Mouse (Mus musculus): ENCODE data around the gene Smarce1. TPM values are rescaled to one million over a fixed set of nuclear protein-coding genes. Genes with fewer than 3 reads are reported as not detected.

The Smarce1 gene
- polyA plus RNA-seq, 1 experiment from 2014 or later = 296 TPM

GRCm38 (mm10) chr11:99177925-99178198 lies 53.0 kb downstream of the Smarce1 start:
- WGBS = 59% methylated on average over 2 of the region's 3 CpGs
- H3K4me1 ChIP-seq = peaks cover 3% of the 10 kb centered on the region; the same call in 1 of the 2 replicates
- H3K4me3 ChIP-seq = no peak overlapping the region
- H3K27me3 ChIP-seq (ENCODE audit: low read depth, poor library complexity, severe bottlenecking) = no peaks in the 10 kb centered on the region
- H3K9me3 ChIP-seq (replicated peaks) = no peaks in the 10 kb centered on the region
- no peak for DNase-seq (ENCODE audit: low spot score)
- no peak overlapping the region for H3K27ac ChIP-seq (replicated peaks)
- no peaks in the 10 kb centered on the region for H3K36me3 ChIP-seq

GRCm38 (mm10) chr11:99177054-99177924 lies 53.5 kb downstream of the Smarce1 start:
- Histone ChIP-seq H3K4me3 (no peak overlapping the region), H3K27me3 (ENCODE audit: low read depth, poor library complexity, severe bottlenecking) (no peaks in the 10 kb centered on the region), H3K27ac (replicated peaks) (no peak overlapping the region), H3K36me3 (no peaks in the 10 kb centered on the region), H3K4me1 (0 out of 2 replicates have a peak, but pooled peaks cover under 1% of the 10 kb centered on the region), H3K9me3 (replicated peaks) (no peaks in the 10 kb centered on the region)
- DNase-seq (ENCODE audit: low spot score) = no peak
- WGBS = 68% methylated on average over 5 of the region's 5 CpGs

- no peaks in the 10 kb centered on the region for H3K27me3 ChIP-seq (ENCODE audit: low read depth, poor library complexity, severe bottlenecking)
- peaks cover 10% of the 10 kb centered on the region for H3K4me1 ChIP-seq
- no peak overlapping the region for H3K4me3 ChIP-seq
- WGBS = 79% methylated on average over 4 of the region's 4 CpGs
- no peaks in the 10 kb centered on the region for H3K9me3 ChIP-seq (replicated peaks)
- DNase-seq (ENCODE audit: low spot score) = no peak
- no peaks in the 10 kb centered on the region for H3K36me3 ChIP-seq
- H3K27ac ChIP-seq (replicated peaks) = no peak overlapping the region
These were observed 58.8 kb downstream of the Smarce1 start for GRCm38 (mm10) chr11:99172002-99172401.

GRCm38 (mm10) chr11:99171442-99171841 lies 59.4 kb downstream of the Smarce1 start:
- Histone ChIP-seq H3K27ac (replicated peaks) (no peak overlapping the region), H3K4me1 (peaks cover 10% of the 10 kb centered on the region), H3K27me3 (ENCODE audit: low read depth, poor library complexity, severe bottlenecking) (no peaks in the 10 kb centered on the region), H3K36me3 (no peaks in the 10 kb centered on the region), H3K9me3 (replicated peaks) (no peaks in the 10 kb centered on the region), H3K4me3 (no peak overlapping the region)
- no peak for DNase-seq (ENCODE audit: low spot score)
- 81% methylated on average over 2 of the region's 2 CpGs for WGBS

- H3K4me1 ChIP-seq = peaks cover 10% of the 10 kb centered on the region
- H3K4me3 ChIP-seq = no peak overlapping the region
- H3K27me3 ChIP-seq (ENCODE audit: low read depth, poor library complexity, severe bottlenecking) = no peaks in the 10 kb centered on the region
- H3K27ac ChIP-seq (replicated peaks) = no peak overlapping the region; the same call in 1 of the 2 replicates
- WGBS = 86% methylated on average over 12 of the region's 12 CpGs
- no peak for DNase-seq (ENCODE audit: low spot score)
- no peaks in the 10 kb centered on the region for H3K9me3 ChIP-seq (replicated peaks)
- no peaks in the 10 kb centered on the region for H3K36me3 ChIP-seq
These were observed 60.1 kb downstream of the Smarce1 start for GRCm38 (mm10) chr11:99170547-99171267.

GRCm38 (mm10) chr11:99170005-99170404 lies 60.8 kb downstream of the Smarce1 start:
- Histone ChIP-seq H3K9me3 (replicated peaks) (no peaks in the 10 kb centered on the region), H3K27ac (replicated peaks) (no peak overlapping the region), H3K27me3 (ENCODE audit: low read depth, poor library complexity, severe bottlenecking) (no peaks in the 10 kb centered on the region), H3K4me3 (no peak overlapping the region), H3K36me3 (no peaks in the 10 kb centered on the region), H3K4me1 (peaks cover 10% of the 10 kb centered on the region)
- 88% methylated on average over 6 of the region's 6 CpGs for WGBS
- no peak for DNase-seq (ENCODE audit: low spot score)

GRCm38 (mm10) chr11:99169438-99169837 lies 61.4 kb downstream of the Smarce1 start:
- H3K4me1 ChIP-seq = peaks cover 10% of the 10 kb centered on the region
- no peaks in the 10 kb centered on the region for H3K36me3 ChIP-seq
- no peaks in the 10 kb centered on the region for H3K27me3 ChIP-seq (ENCODE audit: low read depth, poor library complexity, severe bottlenecking)
- no peak for DNase-seq (ENCODE audit: low spot score)
- no peak overlapping the region for H3K4me3 ChIP-seq
- no peak overlapping the region for H3K27ac ChIP-seq (replicated peaks)
- 94% methylated on average over 2 of the region's 2 CpGs for WGBS
- no peaks in the 10 kb centered on the region for H3K9me3 ChIP-seq (replicated peaks)

- no peak for DNase-seq (ENCODE audit: low spot score)
- 74% methylated on average over 12 of the region's 12 CpGs for WGBS
- no peak overlapping the region for H3K27ac ChIP-seq (replicated peaks)
These were observed 62.8 kb downstream of the Smarce1 start for GRCm38 (mm10) chr11:99168030-99168474.

GRCm38 (mm10) chr11:99167576-99167975 lies 63.2 kb downstream of the Smarce1 start:
- Histone ChIP-seq H3K4me1 (peaks cover 10% of the 10 kb centered on the region), H3K9me3 (replicated peaks) (no peaks in the 10 kb centered on the region), H3K36me3 (no peaks in the 10 kb centered on the region), H3K27ac (replicated peaks) (no peak overlapping the region), H3K27me3 (ENCODE audit: low read depth, poor library complexity, severe bottlenecking) (no peaks in the 10 kb centered on the region), H3K4me3 (no peak overlapping the region)
- 89% methylated on average over 7 of the region's 7 CpGs for WGBS
- DNase-seq (ENCODE audit: low spot score) = no peak

More at GRCm38 (mm10) chr11:99168030-99168474, 62.8 kb downstream of the Smarce1 start:
- Histone ChIP-seq H3K36me3 (no peaks in the 10 kb centered on the region), H3K4me1 (peaks cover 10% of the 10 kb centered on the region), H3K4me3 (no peak overlapping the region), H3K27me3 (ENCODE audit: low read depth, poor library complexity, severe bottlenecking) (no peaks in the 10 kb centered on the region), H3K9me3 (replicated peaks) (no peaks in the 10 kb centered on the region)

- H3K27me3 ChIP-seq (ENCODE audit: low read depth, poor library complexity, severe bottlenecking) = no peaks in the 10 kb centered on the region
- H3K4me1 ChIP-seq = peaks cover 10% of the 10 kb centered on the region
- H3K4me3 ChIP-seq = no peak overlapping the region
- 95% methylated on average over 7 of the region's 7 CpGs for WGBS
- no peak overlapping the region for H3K27ac ChIP-seq (replicated peaks)
- no peak for DNase-seq (ENCODE audit: low spot score)
- no peaks in the 10 kb centered on the region for H3K9me3 ChIP-seq (replicated peaks)
- H3K36me3 ChIP-seq = no peaks in the 10 kb centered on the region
These were observed 64.6 kb downstream of the Smarce1 start for GRCm38 (mm10) chr11:99166241-99166640.

GRCm38 (mm10) chr11:99165031-99165752 lies 65.6 kb downstream of the Smarce1 start:
- DNase-seq (ENCODE audit: low spot score) = no peak
- no peak overlapping the region for H3K4me3 ChIP-seq
- H3K36me3 ChIP-seq = no peaks in the 10 kb centered on the region
- no peak overlapping the region for H3K27ac ChIP-seq (replicated peaks)
- H3K27me3 ChIP-seq (ENCODE audit: low read depth, poor library complexity, severe bottlenecking) = no peaks in the 10 kb centered on the region
- 83% methylated on average over 11 of the region's 11 CpGs for WGBS
- H3K9me3 ChIP-seq (replicated peaks) = no peaks in the 10 kb centered on the region
- peaks cover 10% of the 10 kb centered on the region for H3K4me1 ChIP-seq

GRCm38 (mm10) chr11:99162972-99163686 lies 67.7 kb downstream of the Smarce1 start:
- Histone ChIP-seq H3K36me3 (no peaks in the 10 kb centered on the region), H3K4me1 (peaks cover 2% of the 10 kb centered on the region), H3K9me3 (replicated peaks) (no peaks in the 10 kb centered on the region), H3K27ac (replicated peaks) (no peak overlapping the region), H3K4me3 (no peak overlapping the region), H3K27me3 (ENCODE audit: low read depth, poor library complexity, severe bottlenecking) (no peaks in the 10 kb centered on the region)
- DNase-seq (ENCODE audit: low spot score) = no peak
- 77% methylated on average over 10 of the region's 10 CpGs for WGBS
